Mouse (Mus musculus) liver, adult 2 months (tissue): ENCODE results near the gene Chaf1b. TPM values are rescaled to one million over a fixed set of nuclear protein-coding genes. Genes with fewer than 3 reads are reported as not detected.

ENCODE experiments used
- DNase-seq: peaks from one replicate; pipeline ENCODE4 v3.0.0-alpha.2; 2011; ENCODE audit warnings: low read depth, low spot score; ENCODE audit errors: extremely low read depth
- H3K27ac ChIP-seq: fragments of 200-500 bp; replicated peaks from 2 replicates; pipeline ENCODE4 v1.5.1; 2012; ENCODE audit warnings: low read depth, mild to moderate bottlenecking, control low read depth, inconsistent platforms, low read length; ENCODE audit not compliant: insufficient read depth
- H3K27me3 ChIP-seq: fragments of 200-500 bp; 2 replicates; pipeline ENCODE4 v1.6.1; 2012; ENCODE audit warnings: mild to moderate bottlenecking, moderate library complexity, low read length, inconsistent platforms; ENCODE audit not compliant: control insufficient read depth, insufficient read depth
- H3K36me3 ChIP-seq: fragments of 200-500 bp; 2 replicates; pipeline ENCODE4 v1.6.1; 2012; ENCODE audit warnings: low read length, inconsistent platforms; ENCODE audit not compliant: control insufficient read depth, insufficient read depth
- H3K4me1 ChIP-seq: fragments of 200-500 bp; 2 replicates; pipeline ENCODE4 v1.6.1; 2011; ENCODE audit warnings: low read length; ENCODE audit not compliant: control insufficient read depth, insufficient read depth
- H3K4me3 ChIP-seq: fragments of 200-500 bp; 2 replicates; pipeline ENCODE4 v1.5.1; 2011; ENCODE audit warnings: low read depth, mild to moderate bottlenecking, control low read depth, low read length, moderate library complexity; ENCODE audit not compliant: insufficient read depth
- H3K79me2 ChIP-seq: fragments of 200-500 bp; 2 replicates; pipeline ENCODE4 v1.6.1; 2012; ENCODE audit warnings: inconsistent platforms, mild to moderate bottlenecking, low read length, moderate library complexity; ENCODE audit not compliant: control insufficient read depth, insufficient read depth
- H3K9ac ChIP-seq: fragments of 200-500 bp; 2 replicates; pipeline ENCODE4 v1.6.1; 2012; ENCODE audit warnings: low read depth, mild to moderate bottlenecking, control low read depth, inconsistent platforms, low read length
- CTCF ChIP-seq: fragments of 200-500 bp; IDR thresholded peaks from 2 replicates; pipeline ENCODE4 v1.5.1; 2011; ENCODE audit warnings: low read depth, low read length, control low read depth
- POLR2A ChIP-seq: fragments of 200-500 bp; IDR thresholded peaks from 2 replicates; pipeline ENCODE4 v1.6.1; 2011; ENCODE audit warnings: low read length, control low read depth; ENCODE audit not compliant: insufficient read depth; ENCODE audit errors: extremely low read depth
- WGBS: fragments of 180-500 bp; shearing (Covaris S2); methylation state at CpG from one replicate; pipeline ENCODE4 v1.1.7; 2018; 5-methylcytosine and 5-hydroxymethylcytosine counted together
- polyA plus RNA-seq: library from polyadenylated mRNA; depleted of rRNA; stranded (reverse); fragments of >200 nt; gene quantifications from 2 replicates; pipeline ENCODE4 v1.2.3, GENCODE M21; 2012
- total RNA-seq: library from RNA; depleted of rRNA; stranded (reverse); fragments of >200 nt; gene quantifications from 2 replicates; pipeline ENCODE4 v1.2.3, GENCODE M21; 2014

The Chaf1b gene
- total and polyA plus RNA-seq, 2 experiments = 1.1 to 1.6 TPM

- Histone ChIP-seq H3K79me2 (no peaks in the 10 kb centered on the region), H3K27ac (no peak overlapping the region), H3K4me3 (no peak overlapping the region), H3K9ac (no peak overlapping the region), H3K27me3 (no peaks in the 10 kb centered on the region), H3K36me3 (no peaks in the 10 kb centered on the region), H3K4me1 (peaks cover 3% of the 10 kb centered on the region; the same call in 1 of the 2 replicates)
- no peak for DNase-seq
- WGBS = 94% methylated on average over 8 of the region's 8 CpGs
- no peak for TF ChIP-seq CTCF
- no peak for TF ChIP-seq POLR2A
Observed at GRCm38 (mm10) chr16:93908196-93908595, 24.5 kb downstream of the Chaf1b start.

GRCm38 (mm10) chr16:93909936-93910335 is 26.2 kb downstream of the Chaf1b start:
- Histone ChIP-seq H3K27ac (no peak overlapping the region), H3K4me1 (peaks cover 6% of the 10 kb centered on the region), H3K27me3 (no peaks in the 10 kb centered on the region), H3K36me3 (no peaks in the 10 kb centered on the region), H3K4me3 (no peak overlapping the region), H3K79me2 (no peaks in the 10 kb centered on the region), H3K9ac (no peak overlapping the region)
- 40% methylated on average over 3 of the region's 3 CpGs for WGBS
- TF ChIP-seq CTCF (no peak), POLR2A (no peak)
- DNase-seq = no peak

- TF ChIP-seq CTCF (no peak), POLR2A (no peak)
- H3K9ac ChIP-seq = no peak overlapping the region
- peaks cover 6% of the 10 kb centered on the region for H3K4me1 ChIP-seq
- H3K36me3 ChIP-seq = no peaks in the 10 kb centered on the region
- no peaks in the 10 kb centered on the region for H3K27me3 ChIP-seq
- no peak for DNase-seq
- WGBS = 76% methylated on average over 28 of the region's 28 CpGs
- no peak overlapping the region for H3K27ac ChIP-seq
- H3K4me3 ChIP-seq = no peak overlapping the region
- no peaks in the 10 kb centered on the region for H3K79me2 ChIP-seq
Observed at GRCm38 (mm10) chr16:93910735-93911665, 27.3 kb downstream of the Chaf1b start.

- Histone ChIP-seq H3K36me3 (no peaks in the 10 kb centered on the region), H3K79me2 (no peaks in the 10 kb centered on the region), H3K4me1 (peaks cover 6% of the 10 kb centered on the region), H3K27me3 (no peaks in the 10 kb centered on the region), H3K27ac (no peak overlapping the region), H3K9ac (no peak overlapping the region), H3K4me3 (no peak overlapping the region)
- WGBS = 21% methylated on average over 5 of the region's 5 CpGs
- TF ChIP-seq CTCF (no peak), POLR2A (no peak)
- peak; percentile 47 for DNase-seq
Observed at GRCm38 (mm10) chr16:93912158-93912557, 28.5 kb downstream of the Chaf1b start.

GRCm38 (mm10) chr16:93912808-93913207 is 29.1 kb downstream of the Chaf1b start:
- no peak for DNase-seq
- WGBS = 47% methylated on average over 3 of the region's 3 CpGs
- TF ChIP-seq POLR2A (no peak), CTCF (no peak)

GRCm38 (mm10) chr16:93913881-93914576 is 30.3 kb downstream of the Chaf1b start:
- Histone ChIP-seq H3K27me3 (no peaks in the 10 kb centered on the region), H3K27ac (no peak overlapping the region), H3K4me3 (no peak overlapping the region), H3K79me2 (no peaks in the 10 kb centered on the region), H3K4me1 (peaks cover 6% of the 10 kb centered on the region), H3K36me3 (no peaks in the 10 kb centered on the region), H3K9ac (no peak overlapping the region)
- 53% methylated on average over 10 of the region's 10 CpGs for WGBS
- peak; percentile 51 for DNase-seq
- TF ChIP-seq CTCF (no peak), POLR2A (no peak)

More at GRCm38 (mm10) chr16:93912808-93913207, 29.1 kb downstream of the Chaf1b start:
- Histone ChIP-seq H3K79me2 (no peaks in the 10 kb centered on the region), H3K36me3 (no peaks in the 10 kb centered on the region), H3K27me3 (no peaks in the 10 kb centered on the region), H3K27ac (no peak overlapping the region), H3K4me3 (no peak overlapping the region), H3K9ac (no peak overlapping the region), H3K4me1 (peaks cover 6% of the 10 kb centered on the region)
